Mouse (Mus musculus) olfactory bulb, adult 2 months (tissue): ENCODE measurements around the gene Eif2a. TPM values are rescaled to one million over a fixed set of nuclear protein-coding genes. Genes with fewer than 3 reads are reported as not detected.
"Not testable (repeated sequence)": the region's sequence is repeated elsewhere in the genome, so short reads cannot be mapped to it uniquely, and the experiment has no call there.

ENCODE experiments used
- H3K27ac ChIP-seq: fragments of 200-500 bp; 2 replicates; pipeline ENCODE4 v1.5.1; 2012; ENCODE audit warnings: low read depth, low read length; ENCODE audit not compliant: insufficient read depth
- H3K4me1 ChIP-seq: fragments of 200-500 bp; 2 replicates; pipeline ENCODE4 v1.6.1; 2012; ENCODE audit warnings: low read length; ENCODE audit not compliant: control insufficient read depth, insufficient read depth
- H3K4me3 ChIP-seq: fragments of 200-500 bp; 2 replicates; pipeline ENCODE4 v1.5.1; 2012; ENCODE audit warnings: mild to moderate bottlenecking, low read depth, low read length, moderate library complexity; ENCODE audit not compliant: insufficient read depth
- CTCF ChIP-seq: fragments of 200-500 bp; IDR thresholded peaks from 2 replicates; pipeline ENCODE4 v1.5.1; 2012; ENCODE audit warnings: low read depth, mild to moderate bottlenecking, low read length, moderate library complexity; ENCODE audit not compliant: insufficient read depth
- POLR2A ChIP-seq: fragments of 200-500 bp; IDR thresholded peaks from 2 replicates; pipeline ENCODE4 v1.6.1; 2012; ENCODE audit warnings: mild to moderate bottlenecking, low read depth, low read length, moderate library complexity; ENCODE audit not compliant: insufficient read depth
- WGBS: fragments of 180-500 bp; shearing (Covaris S2); methylation state at CpG from one replicate; pipeline ENCODE4 v1.1.7; 2018; 5-methylcytosine and 5-hydroxymethylcytosine counted together
- polyA plus RNA-seq: library from polyadenylated mRNA; stranded (reverse); fragments of >200 nt; gene quantifications from 2 replicates; pipeline ENCODE4 v1.2.4, GENCODE M21; 2012; ENCODE audit warnings: low replicate concordance; ENCODE audit not compliant: missing spikeins, insufficient read depth, insufficient read length

The Eif2a gene
- polyA plus RNA-seq, 1 experiment = not detected

DNA sequence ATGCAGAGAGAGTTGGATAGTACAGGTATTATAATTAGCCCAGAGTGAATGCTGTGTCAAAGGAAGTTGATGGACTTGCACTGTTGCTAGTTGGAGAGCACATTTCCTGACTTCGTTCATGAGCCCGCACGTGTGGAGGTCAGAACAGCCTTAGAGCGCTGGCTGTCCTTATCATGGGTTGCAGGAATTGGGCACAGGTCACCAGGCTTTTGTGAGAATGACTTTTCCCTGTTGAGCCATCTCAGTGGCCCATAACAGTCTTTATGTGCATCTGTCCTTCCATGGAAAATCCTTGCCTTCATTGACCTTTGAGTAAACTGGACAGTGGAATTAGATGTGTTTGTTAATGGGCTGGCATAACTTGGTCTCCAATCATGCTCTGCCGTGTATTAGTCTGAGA is 56.7 kb downstream of the Eif2a start:
- Histone ChIP-seq H3K4me3 (no peak overlapping the region), H3K27ac (no peak overlapping the region), H3K4me1 (peaks cover 6% of the 10 kb centered on the region; the same call in 1 of the 2 replicates)
- TF ChIP-seq POLR2A (no peak), CTCF (no peak)
- 76% methylated on average over 5 of the region's 5 CpGs for WGBS

DNA sequence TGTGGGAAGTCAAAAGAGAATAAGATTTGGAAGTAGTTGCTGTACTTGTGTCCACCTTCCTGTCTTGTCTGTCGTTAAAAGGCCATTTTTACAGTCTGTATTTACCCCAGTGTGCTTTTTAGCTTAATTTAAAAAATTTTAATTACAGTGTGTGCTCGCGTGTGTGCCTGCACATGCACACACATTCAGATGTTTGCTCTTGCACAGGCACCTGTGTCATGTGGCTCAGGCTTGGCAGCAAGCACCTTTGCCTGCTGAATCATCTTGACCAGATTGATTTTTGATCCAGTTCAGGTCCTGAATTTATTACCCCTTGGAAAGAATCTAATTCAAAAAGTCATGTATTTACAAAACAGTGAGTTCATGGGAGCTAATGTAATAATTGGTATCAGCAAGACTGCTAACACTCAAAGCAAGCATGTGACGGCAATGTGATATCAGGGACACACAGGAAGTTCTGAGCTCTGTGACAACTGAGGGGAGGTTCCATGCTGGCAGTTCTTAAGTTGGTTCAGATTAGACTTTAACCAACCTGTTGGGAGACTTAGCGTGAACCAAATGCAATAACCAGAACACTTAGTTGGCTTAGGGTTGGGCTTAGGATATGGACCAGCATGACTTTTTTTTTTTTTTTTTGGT is 57.3 kb downstream of the Eif2a start:
- Histone ChIP-seq H3K4me3 (no peak overlapping the region), H3K27ac (no peak overlapping the region), H3K4me1 (peaks cover 6% of the 10 kb centered on the region; the same call in 1 of the 2 replicates)
- TF ChIP-seq POLR2A (no peak), CTCF (no peak)
- 59% methylated on average over 5 of the region's 5 CpGs for WGBS

- H3K4me1 ChIP-seq, H3K27ac ChIP-seq, H3K4me3 ChIP-seq: not testable (repeated sequence)
- WGBS = 88% methylated on average over 4 of the region's 4 CpGs
These were observed 64.9 kb downstream of the Eif2a start for GRCm38 (mm10) chr3:58590544-58590943.

DNA sequence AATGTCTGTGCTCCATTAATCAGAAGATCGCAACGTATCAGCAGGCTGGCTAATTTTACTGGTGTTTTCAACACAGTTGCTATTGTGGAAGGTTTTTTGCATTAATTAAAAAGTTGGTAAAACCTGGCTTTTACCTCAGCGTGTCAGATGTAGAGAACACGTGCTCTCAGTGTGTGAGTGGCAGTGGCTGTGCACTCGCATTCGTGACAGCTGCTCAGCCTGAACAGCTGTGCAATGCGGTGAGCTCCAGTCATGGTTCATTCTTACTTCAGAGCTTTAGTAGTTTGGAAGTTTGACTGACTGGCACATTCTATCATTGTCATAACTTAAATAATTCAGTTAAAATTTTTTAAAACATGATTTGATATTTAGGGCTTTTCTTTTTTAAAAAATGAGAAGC is 67.0 kb downstream of the Eif2a start:
- not testable (repeated sequence) for H3K27ac ChIP-seq, H3K4me3 ChIP-seq, H3K4me1 ChIP-seq
- 90% methylated on average over 7 of the region's 7 CpGs for WGBS

DNA sequence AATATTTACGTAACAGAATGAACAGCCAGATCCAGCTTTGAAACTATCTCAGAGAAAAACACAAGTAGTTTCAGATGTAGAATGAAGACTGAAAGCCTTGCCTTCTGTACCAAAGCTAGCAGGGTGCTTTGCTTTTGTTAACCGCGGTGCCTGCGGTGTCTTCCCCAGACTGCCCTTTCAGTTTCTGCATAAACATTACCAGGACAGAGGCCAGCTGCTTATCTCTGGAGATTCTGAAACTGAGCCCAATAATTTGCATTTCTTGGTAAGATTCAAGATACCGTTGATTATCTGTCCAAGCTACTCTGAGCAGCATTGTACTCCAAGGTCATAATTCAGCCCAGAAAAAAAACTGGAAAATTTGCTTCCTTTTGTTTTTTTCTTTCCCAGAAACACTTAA is 68.0 kb downstream of the Eif2a start:
- TF ChIP-seq POLR2A = no peak
- TF ChIP-seq CTCF = no peak
- WGBS = 42% methylated on average over 5 of the region's 5 CpGs
- Histone ChIP-seq H3K4me3 (no peak overlapping the region), H3K27ac (no peak overlapping the region), H3K4me1 (no peaks in the 10 kb centered on the region)

Other genes starting within 250 kb of the Eif2a start
- not detected in 2 replicates for gene Tsc22d2, start 111.1 kb upstream of the Eif2a start, polyA plus RNA-seq
- gene Serp1, start 71 bp downstream of the Eif2a start, polyA plus RNA-seq = not detected in 2 replicates
- not detected in 2 replicates for gene Selenot, start 50.8 kb downstream of the Eif2a start, polyA plus RNA-seq
- gene Erich6, start 111.4 kb downstream of the Eif2a start, polyA plus RNA-seq = not detected in 2 replicates
- gene Siah2, start 166.6 kb downstream of the Eif2a start, polyA plus RNA-seq = not detected in 2 replicates